Mouse (Mus musculus) ovary, postnatal 36 days (tissue): ENCODE results near the gene Echs1.
"Not testable (repeated sequence)": the region's sequence is repeated elsewhere in the genome, so short reads cannot be mapped to it uniquely, and the experiment has no call there.

Source experiments
- DNase-seq: peaks from one replicate; pipeline ENCODE4 v3.0.0; 2022; ENCODE audit warnings: low spot score, mixed read lengths

The Echs1 gene

GRCm38 (mm10) chr7:140116329-140117054 lies at the start of gene Echs1:
Echs1 (minus strand) TSS chr7:140116476.
- peak; percentile 92 for DNase-seq

GRCm38 (mm10) chr7:140164664-140165063 lies 48.4 kb upstream of the Echs1 start, which contains the start of gene Olfr522:
Olfr522 (minus strand) TSS chr7:140164764.
- no peak for DNase-seq

- DNase-seq = no peak
Measured at GRCm38 (mm10) chr7:140160363-140160762, 44.1 kb upstream of the Echs1 start.

GRCm38 (mm10) chr7:140154218-140154927 lies 38.1 kb upstream of the Echs1 start, which contains the start of gene Sprn:
Sprn (minus strand) TSS chr7:140154877.
- DNase-seq = no peak

GRCm38 (mm10) chr7:140153829-140154217 lies 37.5 kb upstream of the Echs1 start:
- no peak for DNase-seq

GRCm38 (mm10) chr7:140153383-140153782 lies 37.1 kb upstream of the Echs1 start:
- peak; percentile 41 for DNase-seq

GRCm38 (mm10) chr7:140144550-140144949 lies 28.3 kb upstream of the Echs1 start:
- DNase-seq = no peak

- DNase-seq = peak; percentile 52
Measured at GRCm38 (mm10) chr7:140141350-140141749, 25.1 kb upstream of the Echs1 start.

- DNase-seq = no peak
Measured at GRCm38 (mm10) chr7:140138021-140138310, 21.7 kb upstream of the Echs1 start.

- peak; percentile 97 for DNase-seq
Measured at GRCm38 (mm10) chr7:140137135-140138020, 21.1 kb upstream of the Echs1 start, which contains the start of gene Mtg1. Mtg1 (plus strand) TSS chr7:140137564.

GRCm38 (mm10) chr7:140135106-140135770 lies 19.0 kb upstream of the Echs1 start:
- DNase-seq = no peak

- not testable (repeated sequence) for DNase-seq
Measured at GRCm38 (mm10) chr7:140134033-140134432, 17.8 kb upstream of the Echs1 start.

GRCm38 (mm10) chr7:140132184-140132583 lies 15.9 kb upstream of the Echs1 start:
- not testable (repeated sequence) for DNase-seq

GRCm38 (mm10) chr7:140127911-140128310 lies 11.6 kb upstream of the Echs1 start:
- DNase-seq = no peak

GRCm38 (mm10) chr7:140126934-140127333 lies 10.7 kb upstream of the Echs1 start:
- DNase-seq = no peak

GRCm38 (mm10) chr7:140126022-140126350 lies 9.7 kb upstream of the Echs1 start:
- no peak for DNase-seq

GRCm38 (mm10) chr7:140125278-140126021 lies 9.2 kb upstream of the Echs1 start:
- DNase-seq = peak; percentile 96

GRCm38 (mm10) chr7:140124382-140124781 lies 8.1 kb upstream of the Echs1 start:
- no peak for DNase-seq

- DNase-seq = no peak
Measured at GRCm38 (mm10) chr7:140122765-140123164, 6.5 kb upstream of the Echs1 start.

- no peak for DNase-seq
Measured at GRCm38 (mm10) chr7:140121338-140121910, 5.1 kb upstream of the Echs1 start.

GRCm38 (mm10) chr7:140120484-140120883 lies 4.2 kb upstream of the Echs1 start:
- DNase-seq = no peak
